Mouse (Mus musculus): ENCODE measurements around the gene Mta1.
A peak's percentile ranks its signal among the peaks of the same experiment; 100 is the strongest.

The Mta1 gene

GRCm38 (mm10) chr12:113151046-113151445, 53.0 kb downstream of the Mta1 start:
- no peak for DNase-seq

- peak; percentile 73 for DNase-seq
Observed at GRCm38 (mm10) chr12:113151661-113152271, 53.7 kb downstream of the Mta1 start.

GRCm38 (mm10) chr12:113152272-113152661, 54.2 kb downstream of the Mta1 start:
- peak; percentile 48 for DNase-seq

GRCm38 (mm10) chr12:113152991-113153525, 55.0 kb downstream of the Mta1 start:
- DNase-seq = no peak

- no peak for DNase-seq
Observed at GRCm38 (mm10) chr12:113153971-113154370, 55.9 kb downstream of the Mta1 start.

GRCm38 (mm10) chr12:113154747-113155075, 56.6 kb downstream of the Mta1 start:
- no peak for DNase-seq

- DNase-seq = peak; percentile 66
Observed at GRCm38 (mm10) chr12:113155076-113155771, 57.1 kb downstream of the Mta1 start.

GRCm38 (mm10) chr12:113155887-113156539, 57.9 kb downstream of the Mta1 start, which contains the start of gene Tedc1:
Gene Tedc1, plus strand, starts transcription at chr12:113156421.
- DNase-seq = peak; percentile 100

GRCm38 (mm10) chr12:113156540-113156929, 58.5 kb downstream of the Mta1 start:
- no peak for DNase-seq

- DNase-seq = no peak
Observed at GRCm38 (mm10) chr12:113157002-113157401, 58.9 kb downstream of the Mta1 start.

GRCm38 (mm10) chr12:113157521-113157920, 59.4 kb downstream of the Mta1 start:
- no peak for DNase-seq

- DNase-seq = no peak
Observed at GRCm38 (mm10) chr12:113157971-113158370, 59.9 kb downstream of the Mta1 start.

- no peak for DNase-seq
Observed at GRCm38 (mm10) chr12:113163561-113164006, 65.5 kb downstream of the Mta1 start.

GRCm38 (mm10) chr12:113168031-113168536, 70.0 kb downstream of the Mta1 start:
- no peak for DNase-seq

- no peak for DNase-seq
Observed at GRCm38 (mm10) chr12:113176960-113177725, 79.1 kb downstream of the Mta1 start.

- DNase-seq = no peak
Observed at GRCm38 (mm10) chr12:113181020-113181419, 82.9 kb downstream of the Mta1 start.

- DNase-seq = no peak
Observed at GRCm38 (mm10) chr12:113184945-113185344, 86.9 kb downstream of the Mta1 start.

GRCm38 (mm10) chr12:113185442-113186291, 87.6 kb downstream of the Mta1 start, which contains the start of gene Tmem121:
Gene Tmem121, plus strand, starts transcription at chr12:113185930.
- DNase-seq = no peak

GRCm38 (mm10) chr12:113186326-113187010, 88.4 kb downstream of the Mta1 start:
- DNase-seq = no peak

Data from lung, postnatal 14 days (tissue).